Mouse (Mus musculus) midbrain, embryonic 11.5 days (tissue): ENCODE measurements at regions not wholly inside any gene's neighbourhood (a gene's known extent, or its start where the extent isn't known, plus 50 kb on each side); places are given as distances from the start of the nearest gene placed in this dataset.

ENCODE experiments used
- ATAC-seq: fragments of 200-750 bp; cut with Nextera tagmentation; 2 replicates; pipeline ENCODE4 v1.8.0; 2017; ENCODE audit warnings: moderate TSS enrichment, moderate library complexity; ENCODE audit not compliant: low FRiP score
- DNase-seq: peaks from one replicate; pipeline ENCODE4 v3.0.0; 2015; ENCODE audit warnings: low spot score; ENCODE audit errors: missing footprints
- H3K27ac ChIP-seq: fragments of 300-500 bp; sonication (generic); 2 replicates; pipeline ENCODE4 v1.5.1; 2014; ENCODE audit warnings: low read depth, low read length
- H3K27me3 ChIP-seq: fragments of 300-500 bp; sonication (generic); 2 replicates; pipeline ENCODE4 v1.6.1; 2014; ENCODE audit warnings: mild to moderate bottlenecking, low read length, moderate library complexity, mixed read lengths; ENCODE audit not compliant: control insufficient read depth, insufficient read depth
- H3K36me3 ChIP-seq: fragments of 300-500 bp; sonication (generic); 2 replicates; pipeline ENCODE4 v1.6.1; 2014; ENCODE audit warnings: mild to moderate bottlenecking, low read length, moderate library complexity, mixed read lengths; ENCODE audit not compliant: control insufficient read depth, insufficient read depth
- H3K4me1 ChIP-seq: fragments of 300-500 bp; sonication (generic); 2 replicates; pipeline ENCODE4 v1.6.1; 2014; ENCODE audit warnings: low read length; ENCODE audit not compliant: control insufficient read depth, insufficient read depth
- H3K4me2 ChIP-seq: fragments of 300-500 bp; sonication (generic); 2 replicates; pipeline ENCODE4 v1.6.1; 2014; ENCODE audit warnings: mild to moderate bottlenecking, moderate library complexity
- H3K4me3 ChIP-seq: fragments of 300-500 bp; sonication (generic); 2 replicates; pipeline ENCODE4 v1.5.1; 2014; ENCODE audit warnings: low read depth, low read length
- H3K9ac ChIP-seq: fragments of 300-500 bp; sonication (generic); 2 replicates; pipeline ENCODE4 v1.6.1; 2014; ENCODE audit warnings: low read length
- H3K9me3 ChIP-seq: fragments of 300-500 bp; sonication (generic); 2 replicates; pipeline ENCODE4 v1.6.1; 2016; ENCODE audit warnings: low read length; ENCODE audit not compliant: control insufficient read depth
- WGBS: fragments of 180-500 bp; shearing (Covaris S2); extraction: QIAGEN DNeasy Blood & Tissue Kit; methylation state at CpG from one replicate; pipeline ENCODE4 v1.1.7; 2014; 5-methylcytosine and 5-hydroxymethylcytosine counted together

DNA sequence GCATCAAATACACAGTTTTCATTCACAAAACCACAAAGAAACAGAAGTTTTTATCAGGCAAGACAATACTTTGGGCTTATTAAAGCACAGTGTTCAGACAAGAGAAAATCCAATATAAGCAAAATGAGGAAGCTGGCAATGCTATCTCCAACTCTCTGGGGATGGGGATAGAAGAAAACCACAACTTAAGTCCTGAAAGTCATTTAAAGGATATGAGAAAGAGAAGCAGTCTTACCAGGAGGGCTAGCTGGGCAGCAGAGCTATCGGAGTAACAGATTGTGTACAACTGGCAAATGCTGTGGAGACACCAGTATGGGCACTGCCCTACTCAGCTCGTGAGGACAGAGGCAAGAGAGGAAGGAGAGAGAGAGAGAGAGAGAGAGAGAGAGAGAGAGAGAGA is 262.9 kb upstream of the Rarb start:
- H3K9me3 ChIP-seq: no peaks in the 10 kb centered on the region
- 39% methylated on average over 2 of the region's 2 CpGs for WGBS
- no peaks in the 10 kb centered on the region for H3K36me3 ChIP-seq
- H3K4me1 ChIP-seq: no peaks in the 10 kb centered on the region
- DNase-seq (no peak), ATAC-seq (no peak)
- no peak overlapping the region for H3K9ac ChIP-seq
- H3K27me3 ChIP-seq: no peaks in the 10 kb centered on the region
- H3K27ac ChIP-seq: no peak overlapping the region
- H3K4me2 ChIP-seq: no peak overlapping the region
- H3K4me3 ChIP-seq: no peak overlapping the region

DNA sequence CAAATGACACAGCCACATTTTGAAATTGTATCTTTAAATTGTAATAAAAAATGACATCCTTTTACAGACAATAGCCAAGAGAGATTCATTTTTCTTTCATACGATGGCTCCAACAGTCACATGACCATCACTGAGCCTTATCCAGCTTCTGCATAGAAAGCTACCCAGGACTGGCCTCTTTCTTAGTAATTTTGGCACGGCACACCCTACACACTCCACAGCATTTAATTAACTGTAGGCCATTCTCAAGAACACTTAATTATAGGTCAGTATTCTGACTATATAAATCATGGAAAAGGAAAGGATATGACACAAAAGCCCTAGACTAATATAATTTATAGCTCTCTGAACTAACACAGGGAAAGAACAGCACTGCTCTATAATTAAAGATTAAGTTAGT is 260.6 kb upstream of the Rarb start:
- no peak overlapping the region for H3K27ac ChIP-seq
- 78% methylated on average over 2 of the region's 2 CpGs for WGBS

DNA sequence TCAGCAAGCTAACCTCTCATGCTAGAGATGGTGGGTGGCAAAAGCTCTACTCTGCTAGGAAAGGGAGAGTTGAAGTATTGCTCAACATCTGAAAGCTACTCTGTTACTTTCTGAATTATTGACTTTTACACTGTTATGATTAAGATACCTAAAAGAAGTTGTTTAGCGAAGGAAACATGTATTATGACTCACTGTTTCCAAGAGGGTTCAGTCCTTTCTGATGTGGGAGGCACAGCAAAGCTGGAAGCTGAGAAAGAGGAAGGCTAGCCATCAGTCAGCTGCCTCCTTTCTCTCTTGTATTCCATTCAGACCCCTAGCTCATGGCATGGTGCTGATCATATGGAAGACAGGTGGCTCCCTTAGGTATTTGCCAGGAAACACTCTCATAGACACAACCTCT is 242.4 kb upstream of the Rarb start:
- no peaks in the 10 kb centered on the region for H3K36me3 ChIP-seq
- H3K4me1 ChIP-seq: no peaks in the 10 kb centered on the region
- H3K27me3 ChIP-seq: no peaks in the 10 kb centered on the region
- H3K9ac ChIP-seq: no peak overlapping the region
- ATAC-seq (no peak), DNase-seq (no peak)
- no peaks in the 10 kb centered on the region for H3K9me3 ChIP-seq
- H3K27ac ChIP-seq: no peak overlapping the region
- whole genome bisulfite sequencing: 72% methylated on average over 1 of the region's 1 CpGs
- no peak overlapping the region for H3K4me2 ChIP-seq
- no peak overlapping the region for H3K4me3 ChIP-seq

More for the DNA sequence above, 260.6 kb upstream of the Rarb start:
- H3K9ac ChIP-seq: no peak overlapping the region
- ATAC-seq: no peak
- no peaks in the 10 kb centered on the region for H3K36me3 ChIP-seq
- no peak for DNase-seq
- H3K4me3 ChIP-seq: no peak overlapping the region
- no peaks in the 10 kb centered on the region for H3K27me3 ChIP-seq
- no peak overlapping the region for H3K4me2 ChIP-seq
- no peaks in the 10 kb centered on the region for H3K4me1 ChIP-seq
- no peaks in the 10 kb centered on the region for H3K9me3 ChIP-seq

DNA sequence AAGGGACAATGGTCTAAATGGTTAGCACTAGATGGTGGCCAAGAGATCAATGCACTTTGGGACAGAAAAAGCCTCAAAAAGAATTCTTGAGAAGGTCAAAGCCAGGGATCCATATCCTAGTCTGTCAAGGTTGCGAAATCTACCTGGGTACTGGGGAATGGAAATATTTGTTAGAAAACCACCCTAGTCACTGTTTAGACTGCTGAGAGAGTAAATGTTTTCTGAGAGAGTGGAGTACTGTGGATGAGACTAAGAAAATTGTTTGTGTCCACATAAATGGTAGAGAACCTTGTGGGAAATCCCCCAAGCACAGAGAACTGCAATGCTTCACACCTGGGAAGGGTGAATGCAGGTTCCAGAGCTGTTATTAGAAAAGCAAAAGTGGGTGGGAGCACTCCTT is 239.5 kb upstream of the Rarb start:
- WGBS: 100% methylated on average over 1 of the region's 1 CpGs
- no peak for DNase-seq
- Histone ChIP-seq H3K9me3 (no peaks in the 10 kb centered on the region), H3K27ac (no peak overlapping the region), H3K27me3 (no peaks in the 10 kb centered on the region), H3K4me1 (no peaks in the 10 kb centered on the region), H3K36me3 (no peaks in the 10 kb centered on the region), H3K9ac (no peak overlapping the region), H3K4me2 (no peak overlapping the region), H3K4me3 (no peak overlapping the region)
- ATAC-seq: no peak

DNA sequence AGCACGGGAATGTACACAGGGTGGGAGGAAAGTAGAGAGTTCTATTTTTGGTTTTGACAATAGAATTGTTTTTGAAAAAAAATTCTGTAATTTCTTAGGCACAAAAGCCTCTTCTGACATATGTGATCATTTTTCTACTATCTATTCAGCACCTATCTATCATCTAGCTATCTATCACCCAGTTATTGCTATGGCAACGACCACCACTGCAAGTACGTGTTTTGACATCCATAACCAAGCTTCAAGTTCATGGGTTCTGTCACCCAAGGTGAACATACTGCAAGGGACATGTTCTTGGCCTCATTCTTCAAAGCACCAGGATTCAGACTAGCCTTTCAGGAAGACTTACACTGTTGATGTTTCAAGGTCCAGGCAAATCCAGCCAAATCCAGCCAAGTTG is 238.4 kb upstream of the Rarb start:
- no peaks in the 10 kb centered on the region for H3K36me3 ChIP-seq
- H3K27me3 ChIP-seq: no peaks in the 10 kb centered on the region
- H3K9ac ChIP-seq: no peak overlapping the region
- H3K27ac ChIP-seq: no peak overlapping the region
- WGBS: 94% methylated on average over 3 of the region's 3 CpGs
- H3K4me3 ChIP-seq: no peak overlapping the region
- DNase-seq (peak; percentile 57), ATAC-seq (no peak)
- H3K4me2 ChIP-seq: no peak overlapping the region
- H3K9me3 ChIP-seq: no peaks in the 10 kb centered on the region
- no peaks in the 10 kb centered on the region for H3K4me1 ChIP-seq

DNA sequence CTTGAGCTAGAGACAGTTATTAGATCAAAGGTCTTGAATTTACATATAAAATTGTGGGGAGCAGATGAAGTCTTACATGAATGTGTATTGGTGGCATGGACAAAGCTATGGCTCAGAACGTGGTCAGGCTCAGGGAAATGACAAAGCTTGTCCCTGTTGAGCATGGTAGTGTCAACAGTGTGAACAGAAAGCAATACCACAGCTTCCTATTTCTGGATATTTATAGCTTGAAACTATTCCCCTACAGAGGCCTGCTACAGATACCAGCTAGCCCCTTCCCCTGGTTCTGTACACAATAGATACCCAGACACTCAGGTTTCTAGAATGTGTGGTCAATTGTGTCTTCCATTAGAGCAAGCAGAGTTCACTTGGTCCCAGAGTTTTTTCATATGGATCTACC is 236.8 kb upstream of the Rarb start:
- H3K9me3 ChIP-seq: no peaks in the 10 kb centered on the region
- no peak overlapping the region for H3K4me3 ChIP-seq
- DNase-seq (peak; percentile 41), ATAC-seq (no peak)
- no peaks in the 10 kb centered on the region for H3K36me3 ChIP-seq
- WGBS: 82% methylated on average over 1 of the region's 1 CpGs
- H3K9ac ChIP-seq: no peak overlapping the region
- no peak overlapping the region for H3K4me2 ChIP-seq
- no peaks in the 10 kb centered on the region for H3K27me3 ChIP-seq
- H3K4me1 ChIP-seq: no peaks in the 10 kb centered on the region
- no peak overlapping the region for H3K27ac ChIP-seq

DNA sequence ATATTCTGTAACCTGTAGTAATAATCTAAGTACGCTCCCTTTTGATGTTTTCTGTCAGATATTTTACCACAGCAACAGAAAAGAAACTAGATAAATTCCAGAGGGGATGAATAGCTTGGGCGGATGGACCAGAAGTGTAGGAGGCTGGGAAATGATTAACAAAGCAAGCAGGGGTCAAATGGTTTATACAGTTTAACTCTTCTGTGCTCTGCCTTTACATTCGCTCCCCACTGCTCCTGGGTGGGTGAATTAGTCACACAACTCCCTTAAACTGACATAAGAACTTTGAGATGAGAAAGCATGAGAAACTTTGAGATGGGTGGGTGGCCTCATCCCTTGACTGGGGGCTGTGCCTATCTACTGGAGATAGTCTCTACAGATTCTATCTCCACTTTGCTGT is 235.4 kb upstream of the Rarb start:
- Histone ChIP-seq H3K4me1 (no peaks in the 10 kb centered on the region), H3K4me2 (no peak overlapping the region), H3K9ac (no peak overlapping the region), H3K36me3 (no peaks in the 10 kb centered on the region), H3K4me3 (no peak overlapping the region), H3K27me3 (no peaks in the 10 kb centered on the region), H3K9me3 (no peaks in the 10 kb centered on the region), H3K27ac (no peak overlapping the region)
- ATAC-seq (no peak), DNase-seq (no peak)
- WGBS: 76% methylated on average over 3 of the region's 3 CpGs

DNA sequence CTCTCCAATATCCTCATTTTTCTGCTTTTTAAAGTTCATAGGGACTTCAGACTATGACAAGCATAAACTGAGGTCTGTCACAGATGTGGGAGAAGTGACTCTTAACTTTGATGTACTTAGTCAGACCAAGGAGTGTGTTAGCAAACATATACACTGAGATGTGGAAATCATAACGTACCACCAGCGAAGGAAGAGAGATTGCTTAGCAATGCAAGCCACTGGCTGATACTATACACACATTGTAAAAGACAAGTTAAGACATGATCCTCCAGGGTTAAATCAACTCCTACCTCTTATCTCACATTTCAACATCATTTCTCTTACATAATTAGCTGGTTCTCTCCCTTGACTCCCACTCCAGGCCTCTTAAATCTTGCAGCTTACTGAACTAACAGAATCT is 227.9 kb upstream of the Rarb start:
- no peaks in the 10 kb centered on the region for H3K27me3 ChIP-seq
- H3K4me2 ChIP-seq: no peak overlapping the region
- ATAC-seq (no peak), DNase-seq (peak; percentile 44)
- no peaks in the 10 kb centered on the region for H3K36me3 ChIP-seq
- H3K27ac ChIP-seq: no peak overlapping the region
- no peak overlapping the region for H3K4me3 ChIP-seq
- H3K9me3 ChIP-seq: no peaks in the 10 kb centered on the region
- H3K9ac ChIP-seq: no peak overlapping the region
- no peaks in the 10 kb centered on the region for H3K4me1 ChIP-seq
- WGBS: 82% methylated on average over 2 of the region's 2 CpGs

DNA sequence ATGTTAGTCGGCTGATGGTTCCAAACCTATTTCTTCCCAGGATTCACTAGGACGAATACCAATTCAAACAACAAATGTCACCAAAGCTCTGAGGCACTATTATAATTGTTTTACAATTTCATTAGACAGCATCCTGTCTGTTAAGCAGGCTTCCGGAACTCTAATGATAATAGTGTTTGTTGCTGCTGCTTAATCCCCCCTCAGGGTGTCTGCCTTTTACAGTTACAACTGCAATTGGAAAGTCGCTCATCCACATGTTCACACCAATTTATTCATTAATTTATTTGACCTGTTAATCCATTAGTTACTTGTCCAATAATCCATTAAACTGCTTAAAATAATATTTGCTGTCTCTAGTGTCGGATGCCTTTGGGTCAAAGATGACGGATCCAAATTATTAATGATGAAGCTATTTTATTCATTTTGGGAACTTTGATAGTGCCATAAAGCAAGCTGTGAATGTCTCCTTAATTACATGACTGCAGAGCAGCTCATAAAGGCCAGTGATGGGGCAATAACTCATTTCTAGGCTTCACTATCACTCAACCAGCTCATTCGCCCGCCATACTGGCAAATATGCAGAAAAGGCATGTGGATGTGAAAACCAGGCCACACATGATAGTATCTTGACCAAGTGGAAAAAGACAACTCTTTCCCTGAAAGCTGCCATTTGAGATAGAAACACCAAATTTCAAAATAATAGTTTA is 226.6 kb upstream of the Rarb start:
- Histone ChIP-seq H3K27ac (no peak overlapping the region), H3K4me1 (no peaks in the 10 kb centered on the region), H3K36me3 (no peaks in the 10 kb centered on the region), H3K4me2 (no peak overlapping the region), H3K4me3 (no peak overlapping the region), H3K9me3 (no peaks in the 10 kb centered on the region), H3K27me3 (no peaks in the 10 kb centered on the region), H3K9ac (no peak overlapping the region)
- DNase-seq (peak; percentile 56), ATAC-seq (no peak)
- WGBS: 86% methylated on average over 8 of the region's 8 CpGs
